Mouse (Mus musculus) G1E (cell line): ENCODE measurements around the gene Allc.

Experiments used
- CTCF ChIP-seq: IDR thresholded peaks from 2 replicates; pipeline ENCODE4 v1.5.1; 2012; ENCODE audit warnings: low read depth, low read length, inconsistent platforms, mixed read lengths
- GATA1 ChIP-seq: IDR thresholded peaks from 2 replicates; pipeline ENCODE4 v1.6.1; 2012; ENCODE audit warnings: borderline replicate concordance, low read length, inconsistent platforms, mixed read lengths
- POLR2AphosphoS5 ChIP-seq: IDR thresholded peaks from 2 replicates; pipeline ENCODE4 v1.6.1; 2012; ENCODE audit warnings: low read depth, low read length, inconsistent platforms; ENCODE audit not compliant: insufficient replicate concordance
- TAL1 ChIP-seq: conservative IDR thresholded peaks from 2 replicates; pipeline ENCODE4 v1.6.1; 2012; ENCODE audit warnings: low read depth, low read length, inconsistent platforms, mixed read lengths

- TF ChIP-seq CTCF (no peak), TAL1 (no peak), GATA1 (no peak), POLR2AphosphoS5 (no peak)
Observed at GRCm38 (mm10) chr12:28612391-28612790, 30.1 kb upstream of the Allc start.
